Mouse (Mus musculus): ENCODE data around the gene 8030474K03Rik. TPM values are rescaled to one million over a fixed set of nuclear protein-coding genes. Genes with fewer than 3 reads are reported as not detected.
"Not testable (repeated sequence)": the region's sequence is repeated elsewhere in the genome, so short reads cannot be mapped to it uniquely, and the experiment has no call there.

8030474K03Rik gene
- not detected for total RNA-seq (2021)
- long read RNA-seq = 0 reads

DNA sequence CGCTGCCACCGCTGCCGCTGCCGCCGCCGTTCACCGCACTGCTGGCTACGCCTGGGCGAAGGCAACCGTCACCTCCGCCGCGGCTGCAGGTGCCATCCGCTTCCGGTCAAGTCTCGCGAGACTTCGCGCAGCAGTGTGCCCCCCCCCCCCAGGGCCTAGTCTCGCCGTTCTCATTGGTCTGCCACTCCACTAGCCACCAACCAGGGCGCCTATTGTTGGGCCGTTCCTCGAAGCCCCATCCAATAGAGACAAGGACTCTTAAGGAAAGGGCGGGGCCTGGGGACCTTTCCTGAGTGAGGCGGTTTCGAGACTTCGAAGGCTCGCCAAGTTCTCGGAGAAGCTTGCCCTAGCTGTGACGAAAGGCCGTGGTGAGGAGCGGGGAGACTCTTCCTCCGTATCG is at the start of gene 8030474K03Rik, which contains the start of gene Gm4779:
8030474K03Rik (plus strand) TSS at position 315 of the 400 bp plus-strand sequence.
Gm4779 (minus strand) TSS at position 82 of the 400 bp plus-strand sequence.
- DNase-seq (ENCODE audit: low spot score in 2 of 2) = no peak

DNA sequence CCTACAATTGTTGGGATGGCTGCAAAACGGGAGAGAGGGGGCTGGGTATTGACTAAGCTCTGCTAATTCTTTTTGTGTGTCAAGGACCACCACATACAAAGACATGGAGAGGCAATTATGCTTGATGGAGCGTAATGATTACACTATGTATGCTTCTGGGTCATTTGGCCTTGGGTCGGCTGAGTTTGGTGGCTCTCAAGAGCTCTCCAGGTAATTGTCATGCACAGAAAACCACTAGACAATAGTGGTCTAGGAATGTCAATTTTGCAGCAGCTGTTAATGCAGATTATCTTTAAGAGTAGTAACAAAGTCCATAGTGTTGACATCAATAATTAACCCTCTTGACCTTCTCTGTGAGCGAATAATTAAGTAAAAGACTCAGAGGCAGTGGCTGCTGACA is 44.3 kb upstream of the 8030474K03Rik start:
- no peak for DNase-seq (ENCODE audit: low spot score in 2 of 2)

DNA sequence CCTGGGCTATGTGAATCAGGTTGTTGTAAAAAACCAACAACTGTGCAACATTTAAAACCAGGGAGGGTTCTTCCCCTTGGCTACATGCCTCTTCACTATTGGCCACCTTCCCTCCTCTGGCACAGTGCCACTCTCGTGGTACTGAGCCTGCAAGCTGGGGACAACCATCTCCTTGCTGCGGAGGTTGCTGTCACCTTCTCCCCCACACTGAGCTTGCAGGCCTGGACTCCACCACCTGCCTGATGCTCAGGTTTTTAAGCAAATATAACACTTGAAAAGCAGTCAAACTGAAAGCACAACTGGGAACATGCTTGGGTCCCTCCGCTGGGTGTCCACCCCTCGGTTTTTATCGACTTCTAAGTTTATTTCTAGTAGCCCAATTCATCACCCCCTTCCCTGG is 40.0 kb upstream of the 8030474K03Rik start:
- DNase-seq (ENCODE audit: low spot score in 2 of 2) = peak in 1 of 2 experiments; percentile 11

DNA sequence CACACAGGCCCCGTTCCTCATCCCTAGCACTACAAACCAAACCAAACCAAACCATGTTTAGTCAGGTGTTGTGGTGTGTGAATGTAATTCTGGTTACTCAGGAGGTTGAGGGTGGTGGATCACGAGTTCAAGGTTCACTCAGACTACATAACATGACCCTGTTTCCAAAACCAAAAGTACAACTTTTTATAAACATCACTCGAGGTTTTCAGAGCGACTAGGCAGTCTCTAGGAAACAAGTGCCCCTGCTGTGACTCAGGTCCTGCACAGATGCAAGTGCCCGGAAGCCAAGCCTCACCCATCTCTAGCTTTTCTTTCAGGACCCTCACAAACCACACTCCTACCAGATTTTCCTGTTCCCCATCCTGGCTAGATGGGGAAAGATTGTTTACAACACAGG is 29.8 kb upstream of the 8030474K03Rik start:
- no peak for DNase-seq (ENCODE audit: low spot score in 2 of 2)

DNA sequence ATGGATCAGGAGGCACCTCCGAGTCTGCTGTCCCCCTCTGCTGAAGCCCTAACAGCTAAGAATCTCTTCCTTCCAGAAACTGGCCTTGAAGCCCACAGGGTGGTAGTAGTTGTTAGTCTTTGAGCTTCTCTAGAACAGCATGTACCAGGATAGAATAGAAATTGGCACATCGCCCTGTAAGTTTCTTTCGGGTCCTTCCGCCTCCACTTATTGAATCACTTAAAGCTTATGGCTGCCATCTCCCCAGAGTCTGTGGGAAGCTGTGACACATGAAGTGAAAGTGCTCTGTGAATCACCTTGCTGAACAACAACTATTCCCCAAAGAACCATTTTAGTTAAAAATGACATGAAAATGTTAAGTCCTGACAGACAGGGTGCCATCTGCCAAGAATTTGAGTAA is 29.3 kb upstream of the 8030474K03Rik start:
- peak in 1 of 2 experiments; percentile 14 for DNase-seq (ENCODE audit: low spot score in 2 of 2)

DNA sequence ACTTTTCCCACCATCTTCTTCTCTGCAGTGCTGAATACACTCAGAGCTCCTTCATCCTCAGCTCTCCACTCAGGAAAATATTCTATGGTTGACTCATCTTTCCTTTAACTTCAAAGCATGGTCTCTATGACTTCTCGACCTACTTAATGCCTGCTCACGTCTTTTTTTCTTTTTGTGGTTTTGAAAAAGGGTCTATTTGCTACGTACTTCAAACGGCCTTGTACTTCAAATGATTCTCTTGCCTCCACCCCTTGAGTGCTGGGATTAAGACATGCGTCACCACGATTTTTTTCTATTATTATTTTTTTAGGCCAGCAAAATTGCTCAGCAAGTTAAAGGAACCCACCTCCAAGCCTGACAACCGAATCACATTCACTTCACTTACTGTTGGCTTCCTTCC is 27.2 kb upstream of the 8030474K03Rik start:
- DNase-seq (ENCODE audit: low spot score in 2 of 2) = no peak

DNA sequence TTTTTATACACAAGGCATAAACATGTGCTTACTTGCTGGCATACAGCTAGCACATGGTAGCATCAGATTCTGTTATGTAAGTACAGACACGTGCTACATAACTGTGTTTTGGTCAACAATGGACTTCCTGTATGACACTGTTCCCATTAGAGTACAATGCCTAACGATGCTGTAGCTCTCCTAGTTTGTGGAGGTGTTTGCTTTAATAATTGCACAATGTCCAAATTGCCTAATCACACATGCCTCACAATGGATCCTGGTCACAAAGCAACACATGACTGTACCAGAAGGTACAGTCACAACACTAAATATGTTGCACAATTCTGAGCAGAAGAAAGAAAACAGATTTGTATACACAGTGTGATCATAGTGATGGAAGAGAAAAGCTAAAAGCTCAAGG is 25.0 kb upstream of the 8030474K03Rik start:
- peak in 1 of 2 experiments; percentile 47 for DNase-seq (ENCODE audit: low spot score in 2 of 2)

DNA sequence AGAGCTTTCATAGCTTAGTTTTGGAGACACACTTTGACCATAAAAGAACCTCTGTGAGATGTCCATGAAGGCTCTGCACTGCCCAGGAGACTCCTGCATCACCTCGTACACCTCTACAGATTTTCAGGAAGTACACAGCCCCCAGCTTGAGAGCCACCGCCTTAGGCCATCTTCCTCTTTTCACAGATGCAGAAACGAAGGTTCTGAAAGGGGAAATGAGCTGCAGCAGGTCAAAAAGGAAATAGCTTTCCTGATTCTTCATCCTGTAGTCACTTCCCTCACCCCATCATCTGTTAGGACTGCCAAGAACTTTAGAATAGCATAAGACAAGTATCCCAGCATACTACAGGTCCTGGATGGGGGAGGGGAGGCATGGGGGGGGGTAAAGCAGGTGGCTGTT is 24.1 kb upstream of the 8030474K03Rik start:
- DNase-seq (ENCODE audit: low spot score in 2 of 2) = no peak

DNA sequence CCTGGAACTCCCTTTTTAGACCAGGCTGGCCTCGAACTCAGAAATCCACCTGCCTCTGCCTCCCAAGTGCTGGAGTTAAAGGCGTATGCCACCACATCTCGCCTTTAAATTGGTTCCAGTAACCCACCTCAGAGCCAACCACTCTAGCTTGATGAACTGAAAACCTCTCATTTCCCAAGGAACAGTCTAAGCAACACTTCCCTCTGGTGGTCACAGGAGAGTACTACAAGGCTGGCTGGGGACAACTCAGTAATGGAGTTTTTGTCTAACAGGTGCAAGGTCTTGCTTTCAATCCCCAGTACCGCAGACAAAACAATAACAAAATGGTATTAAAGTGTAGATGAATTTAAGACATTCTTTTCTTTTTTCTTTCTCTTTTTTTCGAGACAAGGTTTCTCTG is 22.4 kb upstream of the 8030474K03Rik start:
- peak in 1 of 2 experiments; percentile 72 for DNase-seq (ENCODE audit: low spot score in 2 of 2)

DNA sequence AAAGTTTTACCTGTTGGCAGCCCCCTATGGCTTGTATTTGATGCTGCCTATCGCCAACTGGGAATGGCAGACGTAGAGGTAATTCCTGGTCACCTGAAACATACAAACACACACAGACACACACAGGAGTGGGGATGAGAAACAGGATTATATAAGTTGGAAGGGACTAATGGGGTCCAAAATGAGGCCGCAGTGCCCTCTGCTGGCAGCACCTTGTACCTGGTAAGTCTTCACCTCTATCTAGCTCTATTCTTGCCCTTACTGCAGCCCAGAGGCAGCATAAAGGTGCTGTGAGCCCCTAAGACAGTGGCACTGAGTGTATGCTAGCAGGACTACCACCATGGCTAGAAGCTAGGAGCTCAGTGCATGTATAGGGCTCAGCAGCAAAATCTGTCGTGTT is 2.9 kb upstream of the 8030474K03Rik start:
- DNase-seq (ENCODE audit: low spot score in 2 of 2) = peak; percentile 29 to 67

DNA sequence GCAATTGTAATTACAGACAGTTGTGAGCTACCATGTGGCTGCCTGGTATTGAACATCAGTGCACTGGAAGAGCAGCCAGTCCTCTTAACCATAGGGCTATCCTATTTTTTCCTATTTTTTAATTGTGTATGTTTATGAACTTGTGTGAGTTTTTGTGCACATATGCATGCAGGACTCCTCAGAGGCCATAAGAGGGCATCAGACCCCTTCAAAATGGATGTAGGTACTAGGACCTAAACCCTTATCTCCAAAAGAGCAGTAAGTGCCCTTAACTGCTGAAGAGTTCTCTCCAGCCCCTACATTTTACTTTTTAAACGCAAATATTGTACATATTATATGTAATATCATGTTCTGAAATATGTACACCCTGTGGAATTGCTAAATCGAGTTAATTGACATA is 11.1 kb downstream of the 8030474K03Rik start:
- DNase-seq (ENCODE audit: low spot score in 2 of 2) = peak in 1 of 2 experiments; percentile 21

DNA sequence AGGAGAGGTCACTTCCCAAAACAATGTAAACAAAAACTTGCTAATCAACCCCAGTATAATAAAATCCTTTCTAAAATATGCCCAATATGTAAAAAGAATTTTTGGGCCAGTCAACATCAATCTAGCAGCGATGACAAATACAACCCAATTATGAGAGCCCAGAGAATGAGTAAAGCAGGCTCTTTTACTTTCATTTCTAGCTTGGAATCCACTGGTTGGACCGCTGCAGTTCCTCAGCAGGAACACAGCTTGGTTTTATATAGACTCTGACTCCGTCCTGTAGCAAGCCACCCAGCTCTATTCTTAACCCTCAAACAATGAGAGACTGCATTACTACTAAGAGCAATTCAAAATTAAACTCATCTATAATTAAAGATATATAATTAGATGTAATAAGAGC is 17.3 kb downstream of the 8030474K03Rik start:
- DNase-seq (ENCODE audit: low spot score in 2 of 2) = no peak

DNA sequence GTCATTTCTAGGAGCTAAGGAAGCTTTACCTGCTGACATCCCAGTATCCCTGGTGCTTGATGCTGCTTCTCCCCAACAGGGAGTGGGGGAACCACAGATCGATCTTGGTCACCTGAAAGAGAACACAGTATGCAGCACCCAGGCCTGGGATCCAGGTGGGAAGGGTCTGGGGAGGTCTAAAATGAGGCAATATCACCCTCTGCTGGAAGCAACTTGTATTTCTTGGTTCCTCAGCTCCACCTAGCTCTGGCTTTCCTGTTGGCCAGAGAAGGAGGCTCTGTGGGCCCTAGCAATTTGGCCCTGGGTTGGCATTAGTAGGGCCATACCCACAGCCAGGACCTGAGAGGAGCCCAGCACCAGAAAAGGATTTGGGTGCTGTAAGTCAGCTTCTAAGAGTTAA is 24.7 kb downstream of the 8030474K03Rik start:
- DNase-seq (ENCODE audit: low spot score in 2 of 2) = peak in 1 of 2 experiments; percentile 7

DNA sequence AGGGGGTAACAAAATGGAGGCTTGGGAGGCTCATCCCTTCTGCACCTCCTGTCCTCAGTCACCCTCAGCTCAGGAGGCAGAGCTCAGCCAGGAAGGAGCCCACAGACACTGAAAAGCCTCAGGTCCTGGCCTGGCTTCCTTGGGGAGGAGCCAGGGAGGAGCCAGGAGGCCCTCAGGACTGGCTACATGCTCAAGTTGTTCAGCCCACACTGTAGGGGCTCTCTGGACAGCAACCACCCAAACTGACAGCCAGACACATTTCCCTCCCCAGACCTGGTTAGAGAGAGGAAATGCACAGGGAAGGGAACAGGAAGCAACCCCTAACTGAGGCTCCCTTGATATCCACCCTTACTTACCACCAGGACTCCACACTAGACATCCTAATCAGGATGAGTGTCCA is 25.5 kb downstream of the 8030474K03Rik start:
- DNase-seq (ENCODE audit: low spot score in 2 of 2) = not testable (repeated sequence)

DNA sequence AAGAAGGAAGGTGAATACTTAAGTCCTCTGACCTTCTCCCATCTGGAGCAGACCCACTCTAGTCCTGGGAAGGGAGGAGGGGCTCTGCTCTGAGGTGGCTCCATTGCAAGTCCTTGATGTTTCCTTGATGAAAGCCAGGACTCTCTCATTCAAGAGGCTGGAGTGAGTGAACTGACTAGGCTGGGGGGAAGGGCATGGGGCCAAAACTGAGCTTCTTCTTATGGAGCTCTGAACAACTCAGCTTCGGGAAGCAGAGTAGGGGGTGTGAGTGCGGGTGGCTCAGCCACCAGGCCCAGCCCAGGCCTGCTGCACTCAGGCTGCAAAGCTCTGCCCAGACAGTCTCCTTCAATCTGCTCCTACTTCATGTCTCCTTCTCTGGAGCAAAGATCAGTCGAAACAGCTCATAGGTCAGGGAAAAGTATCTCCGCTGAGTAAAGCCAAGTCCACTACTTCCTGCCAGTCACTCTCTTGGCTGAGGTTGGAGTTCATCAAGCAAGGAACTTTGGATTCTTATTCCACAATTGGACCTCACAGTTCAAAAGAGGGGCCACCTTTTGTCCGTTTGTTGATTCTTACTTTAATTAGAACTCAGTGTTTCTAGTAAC is 52.8 kb downstream of the 8030474K03Rik start:
- no peak for DNase-seq (ENCODE audit: low spot score in 2 of 2)

Other genes with a start within 250 kb of the 8030474K03Rik start
- gene Ogt, start 154.6 kb upstream of the 8030474K03Rik start, total RNA-seq (2021) = 100 to 1,000 TPM; 195 to 213 TPM
- not detected for gene Cxcr3, start 60.4 kb upstream of the 8030474K03Rik start, total RNA-seq (2021)
- under 1 TPM; 0.45 to 0.51 TPM for gene Gm4779, start 233 bp upstream of the 8030474K03Rik start, total RNA-seq (2021)
- gene Nhsl2, start 54.7 kb downstream of the 8030474K03Rik start, total RNA-seq (2021) = 10 to 100 TPM; 55.1 to 55.3 TPM